Mouse (Mus musculus) T-helper 2 cell (primary cell): ENCODE data around the gene Leng1.

Source experiments
- in situ Hi-C: fragments of 300-600 bp; cut with MboI, MseI; formaldehyde crosslinking; loops from one replicate; pipeline ENCODE4 v1.15.1; 2025; ENCODE audit warnings: high pct_unique_total_duplicates

Gene Leng1

GRCm38 (mm10) chr7:3665215-3666114 lies at the start of gene Leng1:
Gene Leng1, minus strand, starts transcription at chr7:3665840.
- in situ Hi-C loops = loop anchor here (25.0 kb wide), 1 partner anchor 997 kb away; the partner anchor contains the start of gene Ppp6r1

- in situ Hi-C loops = loop anchor here (25.0 kb wide), 1 partner anchor 422 kb away; the partner anchor contains the start of gene Leng8
Observed at GRCm38 (mm10) chr7:3715249-3715648, 49.6 kb upstream of the Leng1 start.

- in situ Hi-C loops = loop anchor here (25.0 kb wide), 1 partner anchor 425 kb away; the partner anchor contains the start of gene Leng8
Observed at GRCm38 (mm10) chr7:3712264-3712942, 46.8 kb upstream of the Leng1 start.

GRCm38 (mm10) chr7:3709000-3709399 lies 43.4 kb upstream of the Leng1 start:
- in situ Hi-C loops = loop anchor here (25.0 kb wide), 1 partner anchor 428 kb away; the partner anchor contains the start of gene Leng8

- in situ Hi-C loops = loop anchor here (25.0 kb wide), 1 partner anchor 429 kb away; the partner anchor contains the start of gene Leng8
Observed at GRCm38 (mm10) chr7:3708447-3708980, 42.9 kb upstream of the Leng1 start.

- in situ Hi-C loops = loop anchor here (25.0 kb wide), 1 partner anchor 430 kb away; the partner anchor contains the start of gene Leng8
Observed at GRCm38 (mm10) chr7:3707568-3708413, 42.2 kb upstream of the Leng1 start.

GRCm38 (mm10) chr7:3707027-3707426 lies 41.4 kb upstream of the Leng1 start:
- in situ Hi-C loops = loop anchor here (25.0 kb wide), 1 partner anchor 430 kb away; the partner anchor contains the start of gene Leng8

GRCm38 (mm10) chr7:3706343-3706934 lies 40.8 kb upstream of the Leng1 start:
- in situ Hi-C loops = loop anchor here (25.0 kb wide), 1 partner anchor 431 kb away; the partner anchor contains the start of gene Leng8

GRCm38 (mm10) chr7:3705911-3706310 lies 40.3 kb upstream of the Leng1 start:
- in situ Hi-C loops = loop anchor here (25.0 kb wide), 1 partner anchor 431 kb away; the partner anchor contains the start of gene Leng8

GRCm38 (mm10) chr7:3705461-3705860 lies 39.8 kb upstream of the Leng1 start:
- in situ Hi-C loops = loop anchor here (25.0 kb wide), 1 partner anchor 432 kb away; the partner anchor contains the start of gene Leng8

GRCm38 (mm10) chr7:3704475-3704874 lies 38.8 kb upstream of the Leng1 start:
- in situ Hi-C loops = loop anchor here (25.0 kb wide), 1 partner anchor 433 kb away; the partner anchor contains the start of gene Leng8

- in situ Hi-C loops = loop anchor here (25.0 kb wide), 1 partner anchor 433 kb away; the partner anchor contains the start of gene Leng8
Observed at GRCm38 (mm10) chr7:3703879-3704441, 38.3 kb upstream of the Leng1 start, which contains the start of gene Rps9. Gene Rps9, plus strand, starts transcription at chr7:3703993.

- in situ Hi-C loops = loop anchor here (25.0 kb wide), 1 partner anchor 434 kb away; the partner anchor contains the start of gene Leng8
Observed at GRCm38 (mm10) chr7:3703148-3703878, 37.7 kb upstream of the Leng1 start.

GRCm38 (mm10) chr7:3698471-3698870 lies 32.8 kb upstream of the Leng1 start:
- in situ Hi-C loops = loop anchor here (5.0 to 25.0 kb wide), 2 partner anchors 46 to 1364 kb away; partner anchors contain the start of genes U2af2 and Zfp580

GRCm38 (mm10) chr7:3694949-3695305 lies 29.3 kb upstream of the Leng1 start:
- in situ Hi-C loops = loop anchor here (5.0 to 25.0 kb wide), 2 partner anchors 43 to 1367 kb away; partner anchors contain the start of genes U2af2 and Zfp580

- in situ Hi-C loops = loop anchor here (25.0 kb wide), 1 partner anchor 1368 kb away; the partner anchor contains the start of genes U2af2 and Zfp580
Observed at GRCm38 (mm10) chr7:3694076-3694948, 28.7 kb upstream of the Leng1 start.

- in situ Hi-C loops = loop anchor here (25.0 kb wide), 1 partner anchor 1369 kb away; the partner anchor contains the start of genes U2af2 and Zfp580
Observed at GRCm38 (mm10) chr7:3693809-3694075, 28.1 kb upstream of the Leng1 start.
